Mouse (Mus musculus): ENCODE data around the gene Tcp1. TPM values are rescaled to one million over a fixed set of nuclear protein-coding genes. Genes with fewer than 3 reads are reported as not detected.
"Not testable (repeated sequence)": the region's sequence is repeated elsewhere in the genome, so short reads cannot be mapped to it uniquely, and the experiment has no call there.

Gene Tcp1
- polyA plus RNA-seq, 1 experiment from 2014 or later = 558 TPM

DNA sequence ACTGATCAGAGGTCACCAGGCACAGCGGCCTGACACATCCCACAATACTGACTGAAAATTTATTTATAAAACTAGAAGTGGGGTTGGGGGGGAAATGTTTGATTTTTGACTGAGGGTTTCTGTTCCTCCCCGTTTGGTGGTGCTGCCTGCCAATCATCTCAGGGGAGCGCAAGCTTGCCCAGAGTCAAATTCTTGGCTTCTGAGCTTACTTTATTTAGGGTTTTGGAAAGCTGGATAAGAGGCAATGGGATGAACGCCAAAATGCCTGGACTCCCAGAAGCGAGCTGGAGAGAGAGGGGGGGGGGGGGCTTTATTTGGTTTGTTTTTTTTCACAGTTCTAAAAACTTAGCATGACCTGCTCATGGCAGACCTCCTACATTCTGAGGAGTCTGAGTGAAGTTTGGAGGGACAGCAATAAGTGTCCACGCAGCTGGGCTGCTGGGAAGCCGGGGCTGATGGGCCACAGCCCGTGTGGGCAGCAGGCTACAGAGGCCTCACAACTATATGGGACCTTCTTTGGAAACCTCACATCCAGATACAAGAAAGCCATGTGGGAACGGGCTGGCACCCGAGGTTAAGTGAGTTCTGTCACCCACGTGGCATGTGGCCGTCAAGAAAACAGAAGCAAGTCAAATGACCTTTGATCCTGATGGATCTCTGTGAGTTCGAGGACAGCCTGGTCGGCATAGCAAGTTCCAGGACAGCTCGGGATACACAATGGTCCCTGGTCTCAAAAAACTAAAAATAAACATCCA is 28.3 kb upstream of the Tcp1 start:
- Histone ChIP-seq H3K4me2 (replicated peaks; ENCODE audit: low read depth, low read length) (no peak overlapping the region), H3K9ac (ENCODE audit: low read depth, low read length) (no peak overlapping the region), H3K9me3 (ENCODE audit: control insufficient read depth, low read length) (no peaks in the 10 kb centered on the region), H3K4me1 (replicated peaks; ENCODE audit: control insufficient read depth, insufficient read depth, low read length) (no peaks in the 10 kb centered on the region), H3K27ac (ENCODE audit: low read depth, low read length) (no peak overlapping the region), H3K36me3 (ENCODE audit: control insufficient read depth, insufficient read depth, low read length) (no peaks in the 10 kb centered on the region; the same call in 1 of the 2 replicates), H3K27me3 (ENCODE audit: control insufficient read depth, insufficient read depth, low read length) (no peaks in the 10 kb centered on the region), H3K4me3 (ENCODE audit: low read depth, low read length) (no peak overlapping the region)
- DNase-seq (ENCODE audit: low spot score) (no peak), ATAC-seq (ENCODE audit: low FRiP score) (no peak)
- 85% methylated on average over 15 of the region's 15 CpGs for WGBS

DNA sequence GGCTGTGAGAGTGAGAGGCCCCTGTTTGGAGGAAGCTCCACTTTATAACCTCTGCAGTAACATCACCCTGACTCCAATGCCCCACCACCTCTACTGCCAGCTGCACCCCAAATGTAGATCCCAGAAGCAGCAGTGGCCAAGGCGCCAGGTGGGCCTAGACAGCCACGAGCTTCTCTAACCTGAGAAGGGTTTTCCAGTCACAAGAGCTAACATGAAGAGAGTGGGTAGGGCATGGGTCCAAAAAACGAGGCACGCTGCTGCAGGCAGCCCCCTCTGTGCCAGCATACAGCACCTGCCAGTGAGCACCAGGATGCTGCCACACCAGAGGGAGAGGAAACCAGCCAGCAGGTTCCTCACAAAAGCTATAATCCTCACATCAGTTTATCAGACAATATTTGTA is 24.4 kb upstream of the Tcp1 start:
- Histone ChIP-seq H3K4me3 (ENCODE audit: low read depth, low read length) (no peak overlapping the region), H3K4me2 (replicated peaks; ENCODE audit: low read depth, low read length) (no peak overlapping the region), H3K36me3 (ENCODE audit: control insufficient read depth, insufficient read depth, low read length) (no peaks in the 10 kb centered on the region; the same call in 1 of the 2 replicates), H3K9me3 (ENCODE audit: control insufficient read depth, low read length) (no peaks in the 10 kb centered on the region), H3K27me3 (ENCODE audit: control insufficient read depth, insufficient read depth, low read length) (no peaks in the 10 kb centered on the region), H3K9ac (ENCODE audit: low read depth, low read length) (no peak overlapping the region), H3K4me1 (replicated peaks; ENCODE audit: control insufficient read depth, insufficient read depth, low read length) (no peaks in the 10 kb centered on the region), H3K27ac (ENCODE audit: low read depth, low read length) (no peak overlapping the region)
- WGBS = 95% methylated on average over 4 of the region's 4 CpGs
- no peak for ATAC-seq (ENCODE audit: low FRiP score)
- no peak for DNase-seq (ENCODE audit: low spot score)

DNA sequence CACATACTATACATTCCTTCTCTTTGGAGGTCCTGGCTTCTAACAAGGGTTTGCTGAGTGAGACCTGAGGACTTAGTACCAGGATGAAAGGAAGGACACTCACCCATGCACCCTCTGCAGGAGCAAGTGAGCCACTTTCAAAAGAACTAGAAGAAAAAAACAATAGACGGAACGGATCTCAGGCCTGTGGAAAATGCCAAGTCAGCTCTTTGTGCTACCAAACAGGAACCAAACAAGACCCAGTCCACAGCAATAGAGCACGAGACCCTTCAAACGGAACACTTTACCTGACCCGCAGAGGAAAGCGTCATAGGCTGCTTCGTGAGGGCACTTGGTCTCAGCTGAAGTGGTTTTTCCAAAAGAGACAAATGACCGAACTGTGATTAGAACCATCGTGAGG is 23.5 kb upstream of the Tcp1 start:
- H3K27ac ChIP-seq (ENCODE audit: low read depth, low read length) = no peak overlapping the region
- H3K27me3 ChIP-seq (ENCODE audit: control insufficient read depth, insufficient read depth, low read length) = no peaks in the 10 kb centered on the region
- DNase-seq (ENCODE audit: low spot score) = no peak
- H3K9me3 ChIP-seq (ENCODE audit: control insufficient read depth, low read length) = no peaks in the 10 kb centered on the region
- H3K9ac ChIP-seq (ENCODE audit: low read depth, low read length) = no peak overlapping the region
- H3K4me3 ChIP-seq (ENCODE audit: low read depth, low read length) = no peak overlapping the region
- ATAC-seq (ENCODE audit: low FRiP score) = no peak
- H3K36me3 ChIP-seq (ENCODE audit: control insufficient read depth, insufficient read depth, low read length) = no peaks in the 10 kb centered on the region; the same call in 1 of the 2 replicates
- WGBS = 92% methylated on average over 9 of the region's 9 CpGs
- no peak overlapping the region for H3K4me2 ChIP-seq (replicated peaks; ENCODE audit: low read depth, low read length)
- no peaks in the 10 kb centered on the region for H3K4me1 ChIP-seq (replicated peaks; ENCODE audit: control insufficient read depth, insufficient read depth, low read length)

DNA sequence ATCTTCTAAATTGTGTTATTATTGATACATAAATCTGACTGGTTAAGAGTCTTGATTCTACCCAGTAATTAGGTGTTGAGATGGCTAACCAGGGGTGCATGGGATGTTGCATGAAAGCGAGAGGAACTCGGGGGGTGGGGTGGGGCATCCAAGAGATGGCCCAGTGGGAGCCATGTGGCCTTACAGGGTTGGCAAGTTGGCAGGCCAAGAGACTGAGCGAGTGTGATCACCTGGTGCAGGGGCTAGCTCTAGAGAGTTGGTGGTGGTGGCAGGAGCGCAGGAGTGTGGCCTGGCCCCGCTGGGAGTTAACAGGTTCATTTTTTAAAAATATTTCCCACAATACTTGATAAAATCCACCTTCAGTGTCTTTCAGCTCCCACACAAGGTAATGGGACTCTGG is 17.8 kb upstream of the Tcp1 start:
- no peaks in the 10 kb centered on the region for H3K4me1 ChIP-seq (replicated peaks; ENCODE audit: control insufficient read depth, insufficient read depth, low read length)
- H3K36me3 ChIP-seq (ENCODE audit: control insufficient read depth, insufficient read depth, low read length) = no peaks in the 10 kb centered on the region
- ATAC-seq (ENCODE audit: low FRiP score) (no peak), DNase-seq (ENCODE audit: low spot score) (no peak)
- H3K4me2 ChIP-seq (replicated peaks; ENCODE audit: low read depth, low read length) = no peak overlapping the region
- H3K4me3 ChIP-seq (ENCODE audit: low read depth, low read length) = no peak overlapping the region
- no peaks in the 10 kb centered on the region for H3K27me3 ChIP-seq (ENCODE audit: control insufficient read depth, insufficient read depth, low read length)
- no peaks in the 10 kb centered on the region for H3K9me3 ChIP-seq (ENCODE audit: control insufficient read depth, low read length)
- no peak overlapping the region for H3K9ac ChIP-seq (ENCODE audit: low read depth, low read length)
- H3K27ac ChIP-seq (ENCODE audit: low read depth, low read length) = no peak overlapping the region
- 76% methylated on average over 5 of the region's 5 CpGs for WGBS

DNA sequence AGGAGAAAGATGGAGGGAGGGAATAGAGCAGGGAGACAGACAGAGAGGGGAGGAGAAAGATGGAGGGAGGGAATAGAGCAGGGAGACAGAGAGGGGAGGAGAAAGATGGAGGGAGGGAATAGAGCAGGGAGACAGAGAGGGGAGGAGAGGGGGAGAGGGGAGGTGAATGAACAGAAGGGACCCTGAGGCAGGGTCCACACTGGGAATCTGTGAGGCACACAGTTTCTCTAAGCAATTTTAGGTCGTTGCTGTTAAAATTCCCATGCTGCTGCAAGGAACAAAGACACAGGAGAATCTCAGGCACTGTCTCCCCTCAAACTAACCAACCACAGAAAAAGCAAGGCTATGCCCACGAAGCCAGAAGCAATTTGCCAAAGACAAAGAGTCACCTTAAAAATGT is 16.9 kb upstream of the Tcp1 start:
- WGBS = 32% methylated on average over 2 of the region's 2 CpGs
- not testable (repeated sequence) for H3K27ac ChIP-seq (ENCODE audit: low read depth, low read length); H3K4me2 ChIP-seq (replicated peaks; ENCODE audit: low read depth, low read length)

DNA sequence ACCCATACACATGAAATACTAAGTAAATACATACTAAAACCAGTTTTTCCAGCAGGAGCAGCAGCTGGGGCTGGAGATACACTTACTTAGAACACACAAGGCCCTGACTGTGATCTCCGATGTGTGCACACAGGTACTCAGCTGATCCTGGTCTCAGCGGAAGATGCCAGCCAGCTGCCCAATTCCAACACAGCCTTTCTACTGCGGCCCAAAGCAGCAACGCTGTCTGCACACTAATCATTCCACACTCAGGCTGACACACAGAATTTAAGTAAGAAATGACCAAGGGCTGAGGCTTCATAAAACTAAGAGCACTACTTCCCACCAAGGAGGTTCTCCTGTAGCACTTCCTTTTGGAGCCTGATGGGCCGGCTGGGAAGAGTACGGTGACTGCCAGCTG is 13.2 kb upstream of the Tcp1 start:
- 97% methylated on average over 6 of the region's 6 CpGs for WGBS
- Histone ChIP-seq H3K27ac (ENCODE audit: low read depth, low read length) (no peak overlapping the region), H3K4me1 (replicated peaks; ENCODE audit: control insufficient read depth, insufficient read depth, low read length) (peaks cover 4% of the 10 kb centered on the region; the same call in 1 of the 2 replicates), H3K9ac (ENCODE audit: low read depth, low read length) (no peak overlapping the region), H3K27me3 (ENCODE audit: control insufficient read depth, insufficient read depth, low read length) (no peaks in the 10 kb centered on the region), H3K36me3 (ENCODE audit: control insufficient read depth, insufficient read depth, low read length) (no peaks in the 10 kb centered on the region), H3K4me3 (ENCODE audit: low read depth, low read length) (no peak overlapping the region), H3K9me3 (ENCODE audit: control insufficient read depth, low read length) (no peaks in the 10 kb centered on the region), H3K4me2 (replicated peaks; ENCODE audit: low read depth, low read length) (no peak overlapping the region)
- ATAC-seq (ENCODE audit: low FRiP score) = no peak
- no peak for DNase-seq (ENCODE audit: low spot score)

More for the DNA sequence above, 16.9 kb upstream of the Tcp1 start:
- not testable (repeated sequence) for ATAC-seq (ENCODE audit: low FRiP score); H3K27me3 ChIP-seq (ENCODE audit: control insufficient read depth, insufficient read depth, low read length); H3K4me1 ChIP-seq (replicated peaks; ENCODE audit: control insufficient read depth, insufficient read depth, low read length); DNase-seq (ENCODE audit: low spot score); H3K4me3 ChIP-seq (ENCODE audit: low read depth, low read length); H3K9ac ChIP-seq (ENCODE audit: low read depth, low read length); H3K9me3 ChIP-seq (ENCODE audit: control insufficient read depth, low read length); H3K36me3 ChIP-seq (ENCODE audit: control insufficient read depth, insufficient read depth, low read length)

DNA sequence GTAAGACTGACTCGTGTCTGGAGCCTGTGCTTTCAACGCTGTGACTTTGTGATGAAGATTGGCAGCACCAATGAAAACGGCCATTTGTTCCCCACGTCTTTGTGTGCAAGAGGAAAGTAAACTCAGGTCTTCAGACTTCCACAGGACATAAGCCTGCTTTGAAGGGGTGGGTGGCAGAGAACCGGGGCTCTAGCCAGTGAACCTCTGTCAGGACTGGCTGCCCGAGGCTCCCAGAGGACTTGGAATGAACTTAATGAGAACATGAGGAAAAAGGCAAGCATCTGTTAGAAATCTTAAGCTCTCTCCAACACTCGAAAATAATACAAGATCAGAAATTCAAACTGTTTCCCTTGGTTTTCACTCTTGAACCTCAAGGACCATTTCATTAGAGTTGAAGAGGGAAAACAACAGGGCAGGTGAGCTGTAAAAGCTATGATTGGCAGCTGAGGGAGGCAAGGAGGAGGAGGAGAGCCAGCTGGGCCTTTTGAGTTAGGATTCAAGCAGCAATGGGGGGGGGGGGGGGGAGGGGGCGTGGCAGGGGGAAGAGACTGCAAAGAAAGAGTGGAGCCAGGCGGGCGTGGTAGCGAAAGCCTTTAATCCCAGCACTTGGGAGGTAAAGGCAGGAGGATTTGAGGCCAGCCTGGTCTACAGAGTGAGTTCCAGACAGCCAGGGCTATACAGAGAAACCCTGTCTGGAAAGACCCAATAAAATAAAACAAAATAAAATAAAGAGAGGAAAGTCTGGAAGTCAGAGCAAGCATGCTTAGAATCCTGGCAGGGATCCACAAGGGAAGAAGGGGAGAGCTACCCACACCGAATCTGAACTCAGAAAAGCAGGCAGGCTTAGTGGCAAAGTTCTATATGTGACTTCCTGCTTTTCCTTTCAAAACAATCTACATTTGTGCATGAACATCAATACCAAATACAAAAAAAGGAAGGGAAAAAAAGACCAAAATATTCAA is 11.8 kb upstream of the Tcp1 start:
- DNase-seq (ENCODE audit: low spot score) = no peak
- no peak overlapping the region for H3K9ac ChIP-seq (ENCODE audit: low read depth, low read length)

DNA sequence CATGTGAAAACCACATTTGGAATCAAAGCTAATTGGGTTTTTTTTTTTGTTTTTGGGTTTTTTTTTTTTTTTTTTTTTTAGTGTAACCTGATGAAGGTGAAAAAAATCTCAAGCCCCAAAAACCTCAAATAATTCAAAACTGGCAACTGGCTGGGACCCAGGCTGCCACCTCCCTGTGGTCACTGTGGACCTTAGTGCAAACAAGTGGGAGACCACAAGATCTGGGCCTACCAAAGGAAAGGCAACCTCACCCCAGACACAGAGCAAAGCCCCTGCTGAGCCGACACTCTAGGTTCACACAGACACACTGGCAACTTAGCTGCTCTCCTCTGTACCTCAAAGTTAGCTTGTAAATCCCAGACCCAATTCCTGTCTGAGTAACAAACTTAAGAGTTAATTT is 11.2 kb upstream of the Tcp1 start:
- Histone ChIP-seq H3K4me2 (replicated peaks; ENCODE audit: low read depth, low read length) (no peak overlapping the region), H3K36me3 (ENCODE audit: control insufficient read depth, insufficient read depth, low read length) (no peaks in the 10 kb centered on the region), H3K9me3 (ENCODE audit: control insufficient read depth, low read length) (no peaks in the 10 kb centered on the region), H3K27ac (ENCODE audit: low read depth, low read length) (no peak overlapping the region), H3K9ac (ENCODE audit: low read depth, low read length) (no peak overlapping the region), H3K4me1 (replicated peaks; ENCODE audit: control insufficient read depth, insufficient read depth, low read length) (peaks cover 4% of the 10 kb centered on the region; the same call in 1 of the 2 replicates), H3K27me3 (ENCODE audit: control insufficient read depth, insufficient read depth, low read length) (no peaks in the 10 kb centered on the region), H3K4me3 (ENCODE audit: low read depth, low read length) (no peak overlapping the region)
- no peak for ATAC-seq (ENCODE audit: low FRiP score)
- WGBS = 80% methylated on average over 1 of the region's 1 CpGs
- DNase-seq (ENCODE audit: low spot score) = no peak

More for the DNA sequence above, 11.8 kb upstream of the Tcp1 start:
- WGBS = 48% methylated on average over 11 of the region's 12 CpGs
- no peak overlapping the region for H3K27ac ChIP-seq (ENCODE audit: low read depth, low read length)
- no peak overlapping the region for H3K4me2 ChIP-seq (replicated peaks; ENCODE audit: low read depth, low read length)
- H3K9me3 ChIP-seq (ENCODE audit: control insufficient read depth, low read length) = no peaks in the 10 kb centered on the region
- H3K4me3 ChIP-seq (ENCODE audit: low read depth, low read length) = no peak overlapping the region
- H3K36me3 ChIP-seq (ENCODE audit: control insufficient read depth, insufficient read depth, low read length) = no peaks in the 10 kb centered on the region
- H3K4me1 ChIP-seq (replicated peaks; ENCODE audit: control insufficient read depth, insufficient read depth, low read length) = peaks cover 4% of the 10 kb centered on the region; the same call in 1 of the 2 replicates
- ATAC-seq (ENCODE audit: low FRiP score) = peak; percentile 40; the same call in 1 of the 2 replicates
- no peaks in the 10 kb centered on the region for H3K27me3 ChIP-seq (ENCODE audit: control insufficient read depth, insufficient read depth, low read length)
